Mouse (Mus musculus) heart, postnatal 0 days (tissue): ENCODE data around the gene Mrvi1.

Experiments used
- CTCF ChIP-seq: IDR thresholded peaks from 2 replicates; pipeline ENCODE4 v1.5.1; 2016; ENCODE audit warnings: antibody characterized with exemption, control low read depth, low read depth
- EP300 ChIP-seq: IDR thresholded peaks from 2 replicates; pipeline ENCODE4 v1.6.1; 2016; ENCODE audit warnings: antibody characterized with exemption, low read depth

DNA sequence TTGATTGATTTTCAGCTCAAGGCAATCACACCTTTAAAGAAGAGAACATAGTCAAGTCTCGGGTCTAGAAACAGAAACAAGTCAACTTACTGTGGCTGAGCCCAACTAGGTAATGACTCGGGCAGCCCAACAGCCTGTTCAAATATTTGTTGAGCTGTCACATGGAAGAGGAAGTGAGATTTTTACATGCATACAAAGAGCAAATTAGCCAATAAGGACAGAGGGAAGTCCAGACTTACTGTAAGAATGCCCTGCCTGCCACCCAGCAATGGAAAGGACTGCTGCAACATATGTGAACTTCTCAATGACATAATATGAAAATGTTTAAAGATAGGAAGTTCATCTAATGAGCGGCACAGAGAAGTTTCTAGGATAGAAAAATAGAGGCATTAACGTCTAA, 141.9 kb downstream of the Mrvi1 start:
- TF ChIP-seq EP300 (no peak), CTCF (no peak)
